Mouse (Mus musculus) kidney, postnatal 25 days (tissue): ENCODE results near the gene Lsm11.

Source experiments
- DNase-seq, 2 experiments: peaks; one replicate each; pipeline ENCODE4 v3.0.0; 2021; ENCODE audit warnings: mixed read lengths in 2 of 2

Gene Lsm11

GRCm38 (mm10) chr11:45926640-45927082 is 18.1 kb downstream of the Lsm11 start:
- peak; percentile 77 to 79 for DNase-seq

- no peak for DNase-seq
These were observed 19.3 kb downstream of the Lsm11 start for GRCm38 (mm10) chr11:45925436-45925835.

GRCm38 (mm10) chr11:45921480-45921898 is 23.2 kb downstream of the Lsm11 start:
- DNase-seq: no peak

- no peak for DNase-seq
These were observed 23.7 kb downstream of the Lsm11 start for GRCm38 (mm10) chr11:45921026-45921425.

GRCm38 (mm10) chr11:45918836-45919235 is 25.9 kb downstream of the Lsm11 start:
- DNase-seq: no peak

GRCm38 (mm10) chr11:45918018-45918417 is 26.7 kb downstream of the Lsm11 start:
- DNase-seq: no peak

- no peak for DNase-seq
These were observed 28.5 kb downstream of the Lsm11 start for GRCm38 (mm10) chr11:45916196-45916595.

GRCm38 (mm10) chr11:45910701-45911100 is 34.0 kb downstream of the Lsm11 start:
- DNase-seq: no peak

GRCm38 (mm10) chr11:45908894-45909293 is 35.8 kb downstream of the Lsm11 start:
- no peak for DNase-seq

GRCm38 (mm10) chr11:45908070-45908469 is 36.7 kb downstream of the Lsm11 start:
- no peak for DNase-seq

- DNase-seq: no peak
These were observed 37.4 kb downstream of the Lsm11 start for GRCm38 (mm10) chr11:45907301-45907700.

GRCm38 (mm10) chr11:45906109-45906786 is 38.5 kb downstream of the Lsm11 start:
- DNase-seq: no peak

- DNase-seq: no peak
These were observed 44.3 kb downstream of the Lsm11 start for GRCm38 (mm10) chr11:45900233-45901015.

- DNase-seq: no peak
These were observed 47.3 kb downstream of the Lsm11 start for GRCm38 (mm10) chr11:45897392-45897791.

- DNase-seq: no peak
These were observed 51.8 kb downstream of the Lsm11 start for GRCm38 (mm10) chr11:45892861-45893360.

- DNase-seq: no peak
These were observed 54.3 kb downstream of the Lsm11 start for GRCm38 (mm10) chr11:45890423-45890822.

- no peak for DNase-seq
These were observed 54.8 kb downstream of the Lsm11 start for GRCm38 (mm10) chr11:45889981-45890380.

GRCm38 (mm10) chr11:45888471-45889030 is 56.2 kb downstream of the Lsm11 start:
- DNase-seq: no peak

GRCm38 (mm10) chr11:45886596-45886995 is 58.1 kb downstream of the Lsm11 start:
- DNase-seq: no peak

- DNase-seq: no peak
These were observed 59.0 kb downstream of the Lsm11 start for GRCm38 (mm10) chr11:45885606-45886230.

- DNase-seq: peak in 1 of 2 experiments; percentile 24
These were observed 60.7 kb downstream of the Lsm11 start for GRCm38 (mm10) chr11:45884029-45884428.

GRCm38 (mm10) chr11:45883270-45883931 is 61.3 kb downstream of the Lsm11 start:
- peak in 1 of 2 experiments; percentile 63 for DNase-seq

GRCm38 (mm10) chr11:45881683-45882068 is 63.1 kb downstream of the Lsm11 start:
- DNase-seq: no peak
